Mouse (Mus musculus) ES-E14 (cell line): ENCODE measurements around the gene 2700049A03Rik.

ENCODE experiments used
- CHD2 ChIP-seq: IDR thresholded peaks from 2 replicates; pipeline ENCODE4 v1.6.1; 2014; ENCODE audit warnings: mild to moderate bottlenecking, low read depth, low read length, inconsistent platforms
- HCFC1 ChIP-seq: IDR thresholded peaks from 2 replicates; pipeline ENCODE4 v1.6.1; 2012; ENCODE audit warnings: low read length, inconsistent platforms, borderline replicate concordance; ENCODE audit not compliant: insufficient read depth
- ZNF384 ChIP-seq: IDR thresholded peaks from 2 replicates; pipeline ENCODE4 v1.6.1; 2012; ENCODE audit warnings: low read depth, low read length, inconsistent platforms

- TF ChIP-seq HCFC1: no peak
- TF ChIP-seq ZNF384: no peak
- no peak for TF ChIP-seq CHD2
Observed at GRCm38 (mm10) chr12:71249348-71249747, 112.7 kb downstream of the 2700049A03Rik start.
